8 mouse cellular contexts compared by ENCODE assay signal in the genomic region with DNA sequence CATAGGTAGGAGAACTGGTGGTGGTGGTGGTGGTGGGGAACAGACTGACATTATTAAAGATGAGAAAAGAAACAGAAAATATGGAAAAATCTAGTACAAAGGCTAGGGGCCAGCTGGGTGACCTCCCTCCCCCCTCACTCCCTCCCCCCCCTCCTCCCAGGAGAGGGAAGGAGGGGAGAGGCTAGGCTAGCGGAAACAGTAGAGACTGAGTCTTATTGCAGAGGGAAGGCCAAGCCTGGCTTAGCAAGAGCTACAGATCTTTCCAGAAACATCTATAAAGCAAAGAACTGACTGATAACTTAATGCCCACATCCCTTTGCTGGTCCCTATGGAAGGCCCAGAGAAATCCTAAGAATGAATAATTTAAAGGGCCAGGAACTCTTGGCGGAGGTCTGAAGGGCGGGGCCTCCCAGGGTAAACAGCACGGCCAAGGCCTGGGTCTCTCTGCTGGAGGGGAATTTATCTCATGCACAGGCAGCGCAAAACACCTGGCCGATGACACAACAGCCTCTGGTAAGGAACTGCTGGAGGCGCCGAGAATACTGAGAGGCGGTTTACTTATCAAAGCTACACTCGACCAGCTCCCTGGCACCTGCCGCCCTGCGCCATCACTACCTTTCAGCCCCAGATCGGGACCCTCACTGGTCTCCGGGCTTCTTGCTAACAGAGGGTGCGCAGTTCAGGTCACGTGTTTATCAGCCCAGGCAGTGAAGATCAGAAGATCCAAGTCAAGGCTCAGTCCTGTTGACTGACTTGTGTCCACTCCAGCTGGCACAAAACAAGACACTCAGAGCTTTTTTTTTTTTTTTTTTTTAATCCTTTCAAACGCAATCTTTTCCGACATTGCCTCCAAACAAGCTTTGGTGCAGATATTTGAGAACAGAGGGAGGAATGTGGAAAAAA. TPM values are rescaled to one million over a fixed set of nuclear protein-coding genes. Genes with fewer than 3 reads are reported as not detected.
DNase-seq lines count a peak whose midpoint lies in the region; ATAC-seq and TF ChIP-seq lines count a peak whose summit lies in the region.

No protein-coding gene starts in this region.

- intact Hi-C loops in heart, adult 2 months (cut with DNase I), result loop anchor here (5.0 kb wide), 3 partner anchors 48 to 168 kb away; a partner anchor contains a TSS

- peaks cover 4% of the 10 kb centered on the region; the same call in 1 of the 2 replicates for H3K9me3 ChIP-seq in G1E (replicated peaks)
- H3K9me3 ChIP-seq in hindbrain, embryonic 12.5 days (replicated peaks), result no peaks in the 10 kb centered on the region
- no peaks in the 10 kb centered on the region for H3K9me3 ChIP-seq in midbrain, embryonic 12.5 days

- 41% methylated on average over 18 of the region's 18 CpGs for WGBS in heart, adult 2 months
- 15% methylated on average over 18 of the region's 18 CpGs for WGBS in hindbrain, embryonic 12.5 days
- 10% methylated on average over 18 of the region's 18 CpGs for WGBS in midbrain, embryonic 12.5 days

- DNase-seq in heart, adult 2 months, result peak; percentile 56 to 61
- no peak for DNase-seq in heart, postnatal 4 days
- peak; percentile 66 for DNase-seq in G1E (ENCODE audit: low spot score)
- no peak for DNase-seq in layer of hippocampus, adult 2 months (ENCODE audit: low spot score in 2 of 2)
- DNase-seq in layer of hippocampus, postnatal 36 days, result no peak
- DNase-seq in urinary bladder, adult 18-20 months (ENCODE audit: low spot score in 2 of 2), result no peak

- H3K27ac ChIP-seq in heart, adult 2 months, result peak overlapping the region; percentile 78
- H3K27ac ChIP-seq in hindbrain, embryonic 12.5 days, result 0 out of 2 replicates have a peak overlapping the region, but pooled peaks have one; percentile 17
- H3K27ac ChIP-seq in midbrain, embryonic 12.5 days (replicated peaks), result peak overlapping the region; percentile 66
- no peak overlapping the region for H3K27ac ChIP-seq in layer of hippocampus, adult 2 months

- no peaks in the 10 kb centered on the region for H3K27me3 ChIP-seq in heart, adult 2 months (ENCODE audit: control insufficient read depth, insufficient read depth, low read length)
- H3K27me3 ChIP-seq in G1E (ENCODE audit: insufficient read depth, low read length), result peaks cover 3% of the 10 kb centered on the region; the same call in 1 of the 2 replicates
- peaks cover 30% of the 10 kb centered on the region for H3K27me3 ChIP-seq in hindbrain, embryonic 12.5 days
- H3K27me3 ChIP-seq in midbrain, embryonic 12.5 days, result peaks cover 20% of the 10 kb centered on the region

- TF ChIP-seq EP300 in heart, adult 2 months (IDR thresholded peaks at IDR 0.05; ENCODE audit: insufficient read depth, low read depth, low read length), result no peak

- no peak overlapping the region for H3K4me3 ChIP-seq in heart, adult 2 months
- H3K4me3 ChIP-seq in G1E (ENCODE audit: low read depth, low read length), result peak overlapping the region; percentile 53; the same call in 1 of the 2 replicates
- no peak overlapping the region for H3K4me3 ChIP-seq in hindbrain, embryonic 12.5 days
- no peak overlapping the region for H3K4me3 ChIP-seq in midbrain, embryonic 12.5 days
- no peak overlapping the region for H3K4me3 ChIP-seq in layer of hippocampus, adult 2 months

- ATAC-seq in G1E (ENCODE audit: extremely low read depth, insufficient number of reproducible peaks, low FRiP score, poor library complexity, severe bottlenecking), result peak; percentile 55; the same call in 1 of the 2 replicates
- ATAC-seq in hindbrain, embryonic 12.5 days (ENCODE audit: low FRiP score), result no peak
- peak; percentile 23; the same call in 1 of the 2 replicates for ATAC-seq in midbrain, embryonic 12.5 days (ENCODE audit: low FRiP score, low read depth)

- no peak for TF ChIP-seq POLR2A in heart, adult 2 months (IDR thresholded peaks at IDR 0.05; ENCODE audit: insufficient read depth, low read depth, low read length)

- peak overlapping the region; percentile 21; the same call in 1 of the 2 replicates for H3K4me2 ChIP-seq in hindbrain, embryonic 12.5 days (replicated peaks)
- H3K4me2 ChIP-seq in midbrain, embryonic 12.5 days (replicated peaks), result peak overlapping the region; percentile 18

- H3K79me2 ChIP-seq in heart, adult 2 months (replicated peaks; ENCODE audit: control insufficient read depth, insufficient read depth, low read length), result no peaks in the 10 kb centered on the region

- H3K36me3 ChIP-seq in heart, adult 2 months (ENCODE audit: control insufficient read depth, insufficient read depth, low read length), result no peaks in the 10 kb centered on the region
- H3K36me3 ChIP-seq in G1E (replicated peaks), result peaks cover 43% of the 10 kb centered on the region
- peaks cover 24% of the 10 kb centered on the region for H3K36me3 ChIP-seq in hindbrain, embryonic 12.5 days
- H3K36me3 ChIP-seq in midbrain, embryonic 12.5 days, result peaks cover 22% of the 10 kb centered on the region

- TF ChIP-seq CTCF in heart, adult 2 months (IDR thresholded peaks at IDR 0.05), result no peak
- TF ChIP-seq CTCF in G1E (IDR thresholded peaks at IDR 0.05; ENCODE audit: low read depth, low read length), result no peak
- TF ChIP-seq CTCF in layer of hippocampus, adult 2 months (conservative IDR thresholded peaks at IDR 0.05), result no peak

- H3K4me1 ChIP-seq in heart, adult 2 months (ENCODE audit: control insufficient read depth, insufficient read depth, low read length), result no peaks in the 10 kb centered on the region
- peaks cover 84% of the 10 kb centered on the region for H3K4me1 ChIP-seq in G1E (ENCODE audit: insufficient read depth, low read depth, low read length)
- peaks cover 25% of the 10 kb centered on the region for H3K4me1 ChIP-seq in hindbrain, embryonic 12.5 days
- H3K4me1 ChIP-seq in midbrain, embryonic 12.5 days, result peaks cover 16% of the 10 kb centered on the region

- no peak overlapping the region; the same call in 1 of the 2 replicates for H3K9ac ChIP-seq in heart, adult 2 months (ENCODE audit: low read depth, low read length)
- no peak overlapping the region for H3K9ac ChIP-seq in hindbrain, embryonic 12.5 days
- no peak overlapping the region for H3K9ac ChIP-seq in midbrain, embryonic 12.5 days (replicated peaks)

RNA-seq across cellular contexts. Expression of a gene that starts 4.4 kb away (rescaled TPM):
- under 1 TPM; 0.34 to 0.73 TPM for total RNA-seq in heart, adult 2 months (2021)
- polyA plus RNA-seq in heart, adult 2 months (2012; rRNA removed), result 0.91 and 2.2 TPM in 2 replicates
- total RNA-seq in heart, postnatal 4 days (2021), result not detected
- not detected in 2 replicates for total RNA-seq in G1E (2014; fragmentation: Nextera tagmentation)
- total RNA-seq in G1E (2017), result 0.11 and 0.12 TPM in 2 replicates
- polyA plus RNA-seq in G1E (2012), result not detected in 2 replicates
- 0.10 and 0.22 TPM in 2 replicates for polyA plus RNA-seq in hindbrain, embryonic 12.5 days (2016; fragmentation: Nextera tagmentation; extraction: Ambion mirVana)
- 0.14 and 0.29 TPM in 2 replicates for polyA plus RNA-seq in midbrain, embryonic 12.5 days (2016; fragmentation: Nextera tagmentation; extraction: Ambion mirVana)
- total RNA-seq in layer of hippocampus, adult 2 months (2021), result under 1 TPM in 1 of 2 experiments, not detected in 1; 0.15 TPM
- total RNA-seq in layer of hippocampus, postnatal 36 days (2021), result under 1 TPM; 0.15 to 0.28 TPM

RNA-seq across cellular contexts. Expression of a gene that starts 8.8 kb away (rescaled TPM):
- 1 to 10 TPM; 1.5 to 2.0 TPM for total RNA-seq in heart, adult 2 months (2021)
- 25.2 and 34.9 TPM in 2 replicates for polyA plus RNA-seq in heart, adult 2 months (2012; rRNA removed)
- total RNA-seq in heart, postnatal 4 days (2021), result 1 to 10 TPM; 1.8 to 2.2 TPM
- total RNA-seq in G1E (2014; fragmentation: Nextera tagmentation) (39.2 and 56.5 TPM in 2 replicates), G1E (2017) (7.9 and 10.5 TPM in 2 replicates)
- polyA plus RNA-seq in G1E (2012), result 41.8 and 58.3 TPM in 2 replicates
- 7.6 and 8.0 TPM in 2 replicates for polyA plus RNA-seq in hindbrain, embryonic 12.5 days (2016; fragmentation: Nextera tagmentation; extraction: Ambion mirVana)
- polyA plus RNA-seq in midbrain, embryonic 12.5 days (2016; fragmentation: Nextera tagmentation; extraction: Ambion mirVana), result 8.1 and 10.7 TPM in 2 replicates
- total RNA-seq in layer of hippocampus, adult 2 months (2021), result 10 to 100 TPM in 1 of 2 experiments, 1 to 10 TPM in 1; 8.4 to 16.4 TPM
- total RNA-seq in layer of hippocampus, postnatal 36 days (2021), result 10 to 100 TPM; 10.1 to 13.3 TPM

RNA-seq across cellular contexts. Expression of a gene that starts 20.9 kb away (rescaled TPM):
- 1 to 10 TPM; 2.8 to 4.3 TPM for total RNA-seq in heart, adult 2 months (2021)
- 7.3 and 9.5 TPM in 2 replicates for polyA plus RNA-seq in heart, adult 2 months (2012; rRNA removed)
- total RNA-seq in heart, postnatal 4 days (2021), result 1 to 10 TPM; 4.8 to 6.6 TPM
- total RNA-seq in G1E (2014; fragmentation: Nextera tagmentation) (27.2 and 44.5 TPM in 2 replicates), G1E (2017) (9.5 and 11.4 TPM in 2 replicates)
- 11.0 and 14.5 TPM in 2 replicates for polyA plus RNA-seq in G1E (2012)
- 8.3 and 10.8 TPM in 2 replicates for polyA plus RNA-seq in hindbrain, embryonic 12.5 days (2016; fragmentation: Nextera tagmentation; extraction: Ambion mirVana)
- 10.7 and 12.9 TPM in 2 replicates for polyA plus RNA-seq in midbrain, embryonic 12.5 days (2016; fragmentation: Nextera tagmentation; extraction: Ambion mirVana)
- 10 to 100 TPM; 15.5 to 19.7 TPM for total RNA-seq in layer of hippocampus, adult 2 months (2021)
- 10 to 100 TPM; 18.6 to 23.9 TPM for total RNA-seq in layer of hippocampus, postnatal 36 days (2021)

RNA-seq across cellular contexts. Expression of a gene that starts 21.0 kb away (rescaled TPM):
- total RNA-seq in heart, adult 2 months (2021), result 10 to 100 TPM; 17.1 to 20.0 TPM
- 24.8 and 29.1 TPM in 2 replicates for polyA plus RNA-seq in heart, adult 2 months (2012; rRNA removed)
- total RNA-seq in heart, postnatal 4 days (2021), result 10 to 100 TPM; 19.2 to 21.6 TPM
- total RNA-seq in G1E (2014; fragmentation: Nextera tagmentation) (92.8 and 98.9 TPM in 2 replicates), G1E (2017) (20.6 and 23.3 TPM in 2 replicates)
- polyA plus RNA-seq in G1E (2012), result 192 and 269 TPM in 2 replicates
- 32.4 and 34.3 TPM in 2 replicates for polyA plus RNA-seq in hindbrain, embryonic 12.5 days (2016; fragmentation: Nextera tagmentation; extraction: Ambion mirVana)
- polyA plus RNA-seq in midbrain, embryonic 12.5 days (2016; fragmentation: Nextera tagmentation; extraction: Ambion mirVana), result 31.3 and 33.5 TPM in 2 replicates
- 10 to 100 TPM; 25.4 to 28.1 TPM for total RNA-seq in layer of hippocampus, adult 2 months (2021)
- total RNA-seq in layer of hippocampus, postnatal 36 days (2021), result 10 to 100 TPM; 21.8 to 25.3 TPM

RNA-seq across cellular contexts. Expression of a gene that starts 21.1 kb away (rescaled TPM):
- total RNA-seq in heart, adult 2 months (2021), result under 1 TPM; 0.13 to 0.34 TPM
- 0.29 and 0.35 TPM in 2 replicates for polyA plus RNA-seq in heart, adult 2 months (2012; rRNA removed)
- total RNA-seq in heart, postnatal 4 days (2021), result under 1 TPM; 0.21 to 0.25 TPM
- total RNA-seq in G1E (2014; fragmentation: Nextera tagmentation) (not detected in 2 replicates), G1E (2017) (0.06 and 0.11 TPM in 2 replicates)
- polyA plus RNA-seq in G1E (2012), result 0.05 and 0.06 TPM in 2 replicates
- 0.23 and 0.25 TPM in 2 replicates for polyA plus RNA-seq in hindbrain, embryonic 12.5 days (2016; fragmentation: Nextera tagmentation; extraction: Ambion mirVana)
- 0.23 and 0.24 TPM in 2 replicates for polyA plus RNA-seq in midbrain, embryonic 12.5 days (2016; fragmentation: Nextera tagmentation; extraction: Ambion mirVana)
- under 1 TPM in 1 of 2 experiments, not detected in 1; 0.56 TPM for total RNA-seq in layer of hippocampus, adult 2 months (2021)
- total RNA-seq in layer of hippocampus, postnatal 36 days (2021), result under 1 TPM; 0.18 to 0.77 TPM

Comparison
In these comparisons a context has a peak if more than half of its experiments do, and no peak if none do; other contexts are left out.
1. DNase-seq: peak in heart, adult 2 months (2 of 2) and G1E (single experiment); none in heart, postnatal 4 days (single experiment), layer of hippocampus, adult 2 months (0 of 2), layer of hippocampus, postnatal 36 days (0 of 2) and urinary bladder, adult 18-20 months (0 of 2).